Mouse (Mus musculus): ENCODE measurements at regions not wholly inside any gene's neighbourhood (a gene's known extent, or its start where the extent isn't known, plus 50 kb on each side); places are given as distances from the start of the nearest gene placed in this dataset.

- TF ChIP-seq UBTF (IDR thresholded peaks at IDR 0.05; ENCODE audit: borderline replicate concordance, insufficient read depth, low read depth, low read length): no peak
- no peak for TF ChIP-seq SMC3 (IDR thresholded peaks at IDR 0.05; ENCODE audit: low read depth, low read length)
- TF ChIP-seq ZKSCAN1 (IDR thresholded peaks at IDR 0.05; ENCODE audit: low read depth, low read length): no peak
- no peak for TF ChIP-seq TAL1 (IDR thresholded peaks at IDR 0.05; ENCODE audit: low read length)
- no peak for TF ChIP-seq ZMIZ1 (IDR thresholded peaks at IDR 0.05; ENCODE audit: low read depth, low read length)
- no peak for TF ChIP-seq ZNF384 (IDR thresholded peaks at IDR 0.05; ENCODE audit: low read depth, low read length)
- TF ChIP-seq MEF2A (IDR thresholded peaks at IDR 0.05; ENCODE audit: extremely low read depth, insufficient replicate concordance, low read depth, low read length, poor library complexity, severe bottlenecking): no peak
- TF ChIP-seq TCF12 (IDR thresholded peaks at IDR 0.05; ENCODE audit: low read depth, low read length): no peak
- TF ChIP-seq NELFE (IDR thresholded peaks at IDR 0.05; ENCODE audit: low read depth, low read length): no peak
- no peak for TF ChIP-seq GATA1 (IDR thresholded peaks at IDR 0.05; ENCODE audit: low read depth, low read length)
- TF ChIP-seq ELF1 (IDR thresholded peaks at IDR 0.05; ENCODE audit: low read depth, low read length): no peak
- no peak for TF ChIP-seq EP300 (IDR thresholded peaks at IDR 0.05; ENCODE audit: low read depth in 1 of 2, low read length in 2 of 2)
- no peak for TF ChIP-seq KAT2A (conservative IDR thresholded peaks at IDR 0.05; ENCODE audit: low read depth, low read length)
- no peak for TF ChIP-seq MYC (IDR thresholded peaks at IDR 0.05; ENCODE audit: low read depth, low read length)
- no peak for TF ChIP-seq MAX (IDR thresholded peaks at IDR 0.05; ENCODE audit: low read length)
- TF ChIP-seq MAZ (IDR thresholded peaks at IDR 0.05; ENCODE audit: low read depth, low read length): no peak
- TF ChIP-seq RCOR1 (IDR thresholded peaks at IDR 0.05; ENCODE audit: low read depth, low read length): no peak
- no peaks in the 10 kb centered on the region for H3K79me2 ChIP-seq (ENCODE audit: control insufficient read depth, insufficient read depth, low read length, poor library complexity)
- DNase-seq (ENCODE audit: low read depth, low spot score): no peak
- H3K4me3 ChIP-seq (ENCODE audit: control insufficient read depth in 1 of 2, insufficient read depth in 1 of 2, low read depth in 2 of 2, low read length in 2 of 2): no peak overlapping the region
- no peaks in the 10 kb centered on the region for H3K9me3 ChIP-seq (replicated peaks; ENCODE audit: insufficient read depth, low read length)
- H3K27ac ChIP-seq (ENCODE audit: control insufficient read depth, low read depth, low read length): no peak overlapping the region
- no peaks in the 10 kb centered on the region for H3K27me3 ChIP-seq (ENCODE audit: control insufficient read depth in 1 of 2, insufficient read depth in 2 of 2, low read length in 2 of 2)
- H3K4me1 ChIP-seq (ENCODE audit: control insufficient read depth in 1 of 2, insufficient read depth in 2 of 2, low read length in 2 of 2): no peaks in the 10 kb centered on the region
- H3K9ac ChIP-seq (ENCODE audit: control insufficient read depth, low read depth, low read length, poor library complexity, severe bottlenecking): no peak overlapping the region
- no peaks in the 10 kb centered on the region for H3K36me3 ChIP-seq (ENCODE audit: control insufficient read depth in 1 of 2, insufficient read depth in 2 of 2, low read length in 2 of 2)
Observed at GRCm38 (mm10) chr12:9920401-9920800, 350.5 kb downstream of the Osr1 start.

GRCm38 (mm10) chr12:9921591-9922198, 351.8 kb downstream of the Osr1 start:
- Histone ChIP-seq H3K4me1 (ENCODE audit: control insufficient read depth in 1 of 2, insufficient read depth in 2 of 2, low read length in 2 of 2) (no peaks in the 10 kb centered on the region), H3K4me3 (ENCODE audit: control insufficient read depth in 1 of 2, insufficient read depth in 1 of 2, low read depth in 2 of 2, low read length in 2 of 2) (no peak overlapping the region), H3K9ac (ENCODE audit: control insufficient read depth, low read depth, low read length, poor library complexity, severe bottlenecking) (no peak overlapping the region), H3K9me3 (replicated peaks; ENCODE audit: insufficient read depth, low read length) (no peaks in the 10 kb centered on the region), H3K79me2 (ENCODE audit: control insufficient read depth, insufficient read depth, low read length, poor library complexity) (no peaks in the 10 kb centered on the region), H3K27ac (ENCODE audit: control insufficient read depth, low read depth, low read length) (no peak overlapping the region), H3K36me3 (ENCODE audit: control insufficient read depth in 1 of 2, insufficient read depth in 2 of 2, low read length in 2 of 2) (no peaks in the 10 kb centered on the region), H3K27me3 (ENCODE audit: control insufficient read depth in 1 of 2, insufficient read depth in 2 of 2, low read length in 2 of 2) (no peaks in the 10 kb centered on the region)
- no peak for DNase-seq (ENCODE audit: low read depth, low spot score)
- TF ChIP-seq BHLHE40 (IDR thresholded peaks at IDR 0.05; ENCODE audit: borderline replicate concordance, low read depth, low read length): no peak
- no peak for TF ChIP-seq SIN3A (IDR thresholded peaks at IDR 0.05; ENCODE audit: low read length)
- no peak for TF ChIP-seq MXI1 (IDR thresholded peaks at IDR 0.05; ENCODE audit: low read depth, low read length)
- TF ChIP-seq POLR2A (IDR thresholded peaks at IDR 0.05; ENCODE audit: control insufficient read depth in 1 of 2, insufficient read depth in 1 of 2, low read depth in 1 of 2, low read length in 2 of 2, poor library complexity in 1 of 2): no peak
- TF ChIP-seq POLR2AphosphoS2 (IDR thresholded peaks at IDR 0.05; ENCODE audit: low read length): no peak
- no peak for TF ChIP-seq NELFE (IDR thresholded peaks at IDR 0.05; ENCODE audit: low read depth, low read length)
- TF ChIP-seq TAL1 (IDR thresholded peaks at IDR 0.05; ENCODE audit: low read length): no peak
- no peak for TF ChIP-seq POLR2AphosphoS5 (IDR thresholded peaks at IDR 0.05; ENCODE audit: borderline replicate concordance, low read depth, low read length)
- no peak for TF ChIP-seq UBTF (IDR thresholded peaks at IDR 0.05; ENCODE audit: borderline replicate concordance, insufficient read depth, low read depth, low read length)
- TF ChIP-seq TBP (IDR thresholded peaks at IDR 0.05; ENCODE audit: low read depth, low read length): no peak
- TF ChIP-seq JUND (IDR thresholded peaks at IDR 0.05; ENCODE audit: low read depth, low read length): no peak
- no peak for TF ChIP-seq USF1 (IDR thresholded peaks at IDR 0.05; ENCODE audit: low read depth, low read length)
- TF ChIP-seq CHD1 (IDR thresholded peaks at IDR 0.05; ENCODE audit: low read depth, low read length): no peak
- no peak for TF ChIP-seq RCOR1 (IDR thresholded peaks at IDR 0.05; ENCODE audit: low read depth, low read length)
- no peak for TF ChIP-seq MEF2A (IDR thresholded peaks at IDR 0.05; ENCODE audit: extremely low read depth, insufficient replicate concordance, low read depth, low read length, poor library complexity, severe bottlenecking)
- no peak for TF ChIP-seq USF2 (IDR thresholded peaks at IDR 0.05; ENCODE audit: borderline replicate concordance in 1 of 2, insufficient read depth in 1 of 2, low read depth in 1 of 2, low read length in 2 of 2)

All from MEL (cell line).